Mouse (Mus musculus): Measurements from ENCODE around the gene Il10ra.

Gene Il10ra

GRCm38 (mm10) chr9:45255967-45256366 is 13.0 kb downstream of the Il10ra start:
- DNase-seq, result no peak

- DNase-seq, result no peak
Observed at GRCm38 (mm10) chr9:45255431-45255830, 13.5 kb downstream of the Il10ra start.

GRCm38 (mm10) chr9:45254605-45255004 is 14.3 kb downstream of the Il10ra start:
- no peak for DNase-seq

GRCm38 (mm10) chr9:45254021-45254420 is 14.9 kb downstream of the Il10ra start:
- DNase-seq, result no peak

GRCm38 (mm10) chr9:45252395-45252794 is 16.6 kb downstream of the Il10ra start:
- no peak for DNase-seq

- no peak for DNase-seq
Observed at GRCm38 (mm10) chr9:45251990-45252389, 17.0 kb downstream of the Il10ra start.

- DNase-seq, result no peak
Observed at GRCm38 (mm10) chr9:45251281-45251680, 17.7 kb downstream of the Il10ra start.

- no peak for DNase-seq
Observed at GRCm38 (mm10) chr9:45250306-45250705, 18.6 kb downstream of the Il10ra start.

- DNase-seq, result no peak
Observed at GRCm38 (mm10) chr9:45247536-45247935, 21.4 kb downstream of the Il10ra start.

GRCm38 (mm10) chr9:45246060-45246459 is 22.9 kb downstream of the Il10ra start:
- DNase-seq, result peak; percentile 36

GRCm38 (mm10) chr9:45245432-45245831 is 23.5 kb downstream of the Il10ra start:
- no peak for DNase-seq

- DNase-seq, result no peak
Observed at GRCm38 (mm10) chr9:45241397-45241796, 27.6 kb downstream of the Il10ra start.

GRCm38 (mm10) chr9:45236744-45237143 is 32.2 kb downstream of the Il10ra start:
- no peak for DNase-seq

GRCm38 (mm10) chr9:45235668-45236227 is 33.2 kb downstream of the Il10ra start:
- peak; percentile 6 for DNase-seq

GRCm38 (mm10) chr9:45229359-45229758 is 39.6 kb downstream of the Il10ra start:
- no peak for DNase-seq

GRCm38 (mm10) chr9:45221567-45221966 is 47.4 kb downstream of the Il10ra start:
- peak; percentile 93 for DNase-seq

- DNase-seq, result no peak
Observed at GRCm38 (mm10) chr9:45219644-45220043, 49.3 kb downstream of the Il10ra start.

GRCm38 (mm10) chr9:45215526-45216179 is 53.3 kb downstream of the Il10ra start:
- DNase-seq, result no peak

- DNase-seq, result no peak
Observed at GRCm38 (mm10) chr9:45212001-45212400, 56.9 kb downstream of the Il10ra start.

- no peak for DNase-seq
Observed at GRCm38 (mm10) chr9:45207015-45207743, 61.8 kb downstream of the Il10ra start.

- no peak for DNase-seq
Observed at GRCm38 (mm10) chr9:45206121-45206520, 62.8 kb downstream of the Il10ra start.

GRCm38 (mm10) chr9:45205143-45205542 is 63.8 kb downstream of the Il10ra start:
- no peak for DNase-seq

All from lung, postnatal 10 days (tissue).